Mouse (Mus musculus) heart, embryonic 15.5 days (tissue): ENCODE measurements around the gene Tuba4a. TPM values are rescaled to one million over a fixed set of nuclear protein-coding genes. Genes with fewer than 3 reads are reported as not detected.
"Not testable (repeated sequence)": the region's sequence is repeated elsewhere in the genome, so short reads cannot be mapped to it uniquely, and the experiment has no call there.

Source experiments
- ATAC-seq: fragments of 200-750 bp; cut with Nextera tagmentation; replicated peaks from 2 replicates; pipeline ENCODE4 v1.8.0; 2017; ENCODE audit warnings: low read depth, moderate TSS enrichment; ENCODE audit not compliant: insufficient number of reproducible peaks, insufficient read depth, low FRiP score
- H3K27ac ChIP-seq: fragments of 300-500 bp; sonication (generic); 2 replicates; pipeline ENCODE4 v1.5.1; 2015; ENCODE audit warnings: mild to moderate bottlenecking, inconsistent platforms
- H3K27me3 ChIP-seq: fragments of 300-500 bp; sonication (generic); 2 replicates; pipeline ENCODE4 v1.6.1; 2015; ENCODE audit warnings: inconsistent platforms
- H3K36me3 ChIP-seq: fragments of 300-500 bp; sonication (generic); 2 replicates; pipeline ENCODE4 v1.6.1; 2015; ENCODE audit warnings: mild to moderate bottlenecking, inconsistent platforms
- H3K4me1 ChIP-seq: fragments of 300-500 bp; sonication (generic); replicated peaks from 2 replicates; pipeline ENCODE4 v1.6.1; 2015; ENCODE audit warnings: inconsistent platforms
- H3K4me2 ChIP-seq: fragments of 300-500 bp; sonication (generic); 2 replicates; pipeline ENCODE4 v1.6.1; 2015; ENCODE audit warnings: inconsistent platforms, mild to moderate bottlenecking, moderate library complexity
- H3K4me3 ChIP-seq: fragments of 300-500 bp; sonication (generic); 2 replicates; pipeline ENCODE4 v1.5.1; 2015; ENCODE audit warnings: mild to moderate bottlenecking, inconsistent platforms
- H3K9ac ChIP-seq: fragments of 300-500 bp; sonication (generic); 2 replicates; pipeline ENCODE4 v1.6.1; 2015; ENCODE audit warnings: mild to moderate bottlenecking, inconsistent platforms
- H3K9me3 ChIP-seq: fragments of 300-500 bp; sonication (generic); replicated peaks from 2 replicates; pipeline ENCODE4 v1.6.1; 2016; ENCODE audit warnings: inconsistent platforms
- WGBS: fragments of 180-500 bp; shearing (Covaris S2); methylation state at CpG from one replicate; pipeline ENCODE4 v1.1.7; 2015; ENCODE audit warnings: mixed read lengths; 5-methylcytosine and 5-hydroxymethylcytosine counted together
- polyA plus RNA-seq: library from polyadenylated mRNA; unstranded; fragments of >200 nt; fragmentation: Nextera tagmentation; extraction: Ambion mirVana; gene quantifications from 2 replicates; pipeline ENCODE4 v1.2.1, GENCODE M21; 2015

Tuba4a gene
- polyA plus RNA-seq, 1 experiment from 2014 or later: 41.9 TPM

- H3K4me1 ChIP-seq: peaks cover 37% of the 10 kb centered on the region
- H3K27ac ChIP-seq: no peak overlapping the region
- no peak overlapping the region for H3K4me3 ChIP-seq
- WGBS: 70% methylated on average over 3 of the region's 3 CpGs
- no peaks in the 10 kb centered on the region for H3K36me3 ChIP-seq
- H3K27me3 ChIP-seq: no peaks in the 10 kb centered on the region; the same call in 1 of the 2 replicates
- H3K9ac ChIP-seq: no peak overlapping the region
- ATAC-seq: no peak
- no peaks in the 10 kb centered on the region for H3K9me3 ChIP-seq
- H3K4me2 ChIP-seq: no peak overlapping the region
Observed at GRCm38 (mm10) chr1:75250498-75250897, 30.8 kb upstream of the Tuba4a start.

GRCm38 (mm10) chr1:75248041-75248772 lies 28.5 kb upstream of the Tuba4a start:
- H3K36me3 ChIP-seq: peaks cover 6% of the 10 kb centered on the region; the same call in 1 of the 2 replicates
- H3K9ac ChIP-seq: peak overlapping the region; percentile 41
- H3K4me1 ChIP-seq: peaks cover 37% of the 10 kb centered on the region
- peak overlapping the region; percentile 94 for H3K27ac ChIP-seq
- H3K4me2 ChIP-seq: 0 out of 2 replicates have a peak overlapping the region, but pooled peaks have one; percentile 22
- peak; percentile 80 for ATAC-seq
- WGBS: 32% methylated on average over 9 of the region's 9 CpGs
- H3K27me3 ChIP-seq: no peaks in the 10 kb centered on the region; the same call in 1 of the 2 replicates
- H3K4me3 ChIP-seq: no peak overlapping the region
- no peaks in the 10 kb centered on the region for H3K9me3 ChIP-seq

DNA sequence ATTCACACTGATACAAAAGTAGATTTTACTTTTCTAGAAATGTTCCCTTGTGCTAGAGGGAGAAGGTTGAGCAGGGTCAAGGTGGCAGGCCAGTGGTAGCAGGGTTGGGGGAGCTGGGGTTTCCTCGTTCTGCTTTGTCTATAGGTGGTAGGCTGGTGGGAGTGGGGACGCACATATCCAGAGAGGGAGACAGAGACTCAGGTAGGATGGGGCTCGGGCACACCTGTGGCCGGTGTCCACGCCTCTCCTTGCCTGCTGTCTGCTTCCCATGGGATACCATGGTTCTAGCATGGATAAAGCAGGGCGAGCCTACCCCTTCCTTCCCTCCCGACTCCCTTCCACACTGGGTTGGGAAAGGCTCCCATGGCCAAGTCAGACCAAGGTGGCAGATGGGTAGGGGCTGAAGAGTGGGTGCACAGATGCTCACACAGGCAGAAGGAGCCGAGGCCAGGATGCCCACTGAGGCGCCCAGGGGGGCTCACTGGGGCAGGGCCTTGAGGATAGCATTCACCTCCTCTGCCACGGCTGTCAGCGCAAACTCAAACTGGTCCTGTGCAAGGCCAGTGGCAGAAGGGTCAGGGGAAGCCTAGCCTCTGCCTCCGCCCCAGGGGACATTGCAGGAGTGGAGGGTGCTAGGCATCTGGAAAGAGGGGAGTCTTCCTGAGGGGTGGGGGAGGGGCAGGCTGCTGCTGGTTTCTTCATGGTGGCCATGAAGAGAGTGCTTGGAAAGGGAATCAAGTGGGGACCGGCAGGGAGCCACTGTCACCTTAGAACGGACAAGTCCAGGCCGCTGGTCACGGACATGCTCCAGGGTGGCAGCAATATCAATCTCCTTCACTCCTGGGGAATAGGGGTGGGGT lies 27.6 kb upstream of the Tuba4a start:
- H3K4me1 ChIP-seq: peaks cover 37% of the 10 kb centered on the region
- peak overlapping the region; percentile 41 for H3K9ac ChIP-seq
- H3K4me3 ChIP-seq: no peak overlapping the region
- H3K27me3 ChIP-seq: no peaks in the 10 kb centered on the region; the same call in 1 of the 2 replicates
- peak overlapping the region; percentile 94 for H3K27ac ChIP-seq
- H3K4me2 ChIP-seq: no peak overlapping the region
- no peaks in the 10 kb centered on the region for H3K9me3 ChIP-seq
- no peak for ATAC-seq
- H3K36me3 ChIP-seq: peaks cover 6% of the 10 kb centered on the region; the same call in 1 of the 2 replicates
- 77% methylated on average over 16 of the region's 16 CpGs for WGBS

- peak; percentile 45; the same call in 1 of the 2 replicates for ATAC-seq
Observed at GRCm38 (mm10) chr1:75244836-75245235, 25.2 kb upstream of the Tuba4a start.

DNA sequence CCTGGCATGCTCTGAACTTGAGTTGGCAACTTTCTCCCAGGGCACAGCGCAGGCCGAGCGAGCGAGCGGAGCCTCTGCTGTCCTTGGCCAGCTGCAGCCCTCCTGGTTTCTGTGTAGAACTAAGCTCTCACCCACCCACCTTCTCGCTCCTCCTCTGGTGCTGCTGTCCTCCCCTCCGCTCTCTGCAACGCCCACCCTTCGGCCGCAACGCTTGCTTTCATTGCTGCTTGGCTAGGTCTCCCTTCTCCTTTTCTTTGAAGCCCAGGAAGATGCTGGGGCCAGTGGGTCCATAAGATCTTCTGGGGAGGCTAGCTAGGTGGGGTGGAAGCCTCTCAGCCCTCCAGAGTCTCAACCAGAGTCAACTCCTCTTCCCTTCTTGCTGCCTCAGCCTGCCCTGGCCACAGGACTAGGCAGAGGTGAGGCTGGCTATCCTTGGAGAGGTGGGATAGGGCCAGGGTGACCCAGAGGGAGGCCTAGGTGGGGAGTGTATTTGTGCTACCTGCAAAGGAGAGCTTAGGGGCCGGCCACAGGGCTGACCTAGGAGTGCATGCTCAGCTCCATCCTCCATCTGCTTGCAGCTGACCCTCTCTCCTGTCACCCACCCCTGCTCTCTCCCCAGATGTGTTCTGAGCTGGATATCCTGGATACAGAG lies 24.6 kb upstream of the Tuba4a start:
- no peak overlapping the region for H3K4me2 ChIP-seq
- no peak overlapping the region for H3K27ac ChIP-seq
- no peaks in the 10 kb centered on the region for H3K9me3 ChIP-seq
- no peaks in the 10 kb centered on the region for H3K27me3 ChIP-seq
- no peak overlapping the region for H3K4me3 ChIP-seq
- ATAC-seq: no peak
- peaks cover 26% of the 10 kb centered on the region for H3K36me3 ChIP-seq
- peaks cover 29% of the 10 kb centered on the region for H3K4me1 ChIP-seq
- WGBS: 92% methylated on average over 12 of the region's 12 CpGs
- no peak overlapping the region for H3K9ac ChIP-seq

More at GRCm38 (mm10) chr1:75244836-75245235, 25.2 kb upstream of the Tuba4a start:
- 22% methylated on average over 4 of the region's 4 CpGs for WGBS
- no peak overlapping the region for H3K4me3 ChIP-seq
- H3K4me2 ChIP-seq: no peak overlapping the region
- no peak overlapping the region for H3K9ac ChIP-seq
- no peak overlapping the region for H3K27ac ChIP-seq
- peaks cover 20% of the 10 kb centered on the region for H3K36me3 ChIP-seq
- H3K27me3 ChIP-seq: no peaks in the 10 kb centered on the region
- H3K9me3 ChIP-seq: no peaks in the 10 kb centered on the region
- peaks cover 30% of the 10 kb centered on the region for H3K4me1 ChIP-seq

- Histone ChIP-seq H3K27ac (no peak overlapping the region), H3K4me1 (peaks cover 28% of the 10 kb centered on the region), H3K4me3 (no peak overlapping the region), H3K4me2 (no peak overlapping the region), H3K36me3 (peaks cover 26% of the 10 kb centered on the region), H3K9ac (no peak overlapping the region), H3K9me3 (no peaks in the 10 kb centered on the region), H3K27me3 (no peaks in the 10 kb centered on the region)
- 87% methylated on average over 14 of the region's 14 CpGs for WGBS
- no peak for ATAC-seq
Observed at GRCm38 (mm10) chr1:75243411-75243810, 23.7 kb upstream of the Tuba4a start.

DNA sequence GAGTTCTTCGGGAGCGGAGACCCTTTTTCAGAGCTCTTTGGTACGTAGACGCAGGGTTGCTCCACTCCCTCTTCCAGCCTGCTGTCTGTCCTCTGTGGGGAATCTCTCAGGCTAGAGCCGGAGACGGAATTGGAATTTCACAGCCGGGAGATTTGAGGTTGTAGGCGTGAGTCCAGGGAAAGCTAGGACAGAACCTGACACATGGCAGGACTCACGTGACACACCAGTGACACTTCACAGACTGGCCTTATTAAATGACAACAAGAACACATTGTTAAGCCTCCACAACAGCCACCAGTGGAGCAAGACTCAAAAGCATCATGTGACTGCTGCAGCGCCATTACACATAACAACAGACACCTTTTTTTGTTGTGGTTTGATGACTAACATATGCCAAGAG lies 19.9 kb upstream of the Tuba4a start:
- Histone ChIP-seq H3K4me2 (no peak overlapping the region), H3K27me3 (no peaks in the 10 kb centered on the region), H3K27ac (peak overlapping the region; percentile 56), H3K4me3 (no peak overlapping the region), H3K36me3 (peaks cover 26% of the 10 kb centered on the region), H3K4me1 (peaks cover 30% of the 10 kb centered on the region), H3K9me3 (no peaks in the 10 kb centered on the region), H3K9ac (no peak overlapping the region)
- 67% methylated on average over 10 of the region's 10 CpGs for WGBS
- no peak for ATAC-seq

GRCm38 (mm10) chr1:75236117-75237050 lies 16.7 kb upstream of the Tuba4a start, which contains the start of gene Dnajb2:
Dnajb2 (plus strand) TSS chr1:75236406.
- Histone ChIP-seq H3K4me1 (peaks cover 32% of the 10 kb centered on the region), H3K4me2 (peak within 1 kb of the TSS; percentile 98), H3K27me3 (no peaks in the 10 kb centered on the region), H3K27ac (peak within 1 kb of the TSS; percentile 95), H3K4me3 (peak within 1 kb of the TSS; percentile 89), H3K9me3 (no peaks in the 10 kb centered on the region), H3K9ac (peak within 1 kb of the TSS; percentile 94), H3K36me3 (peaks cover 17% of the 10 kb centered on the region)
- WGBS: under 1% methylated on average over 53 of the region's 64 CpGs
- peak; percentile 91 for ATAC-seq

DNA sequence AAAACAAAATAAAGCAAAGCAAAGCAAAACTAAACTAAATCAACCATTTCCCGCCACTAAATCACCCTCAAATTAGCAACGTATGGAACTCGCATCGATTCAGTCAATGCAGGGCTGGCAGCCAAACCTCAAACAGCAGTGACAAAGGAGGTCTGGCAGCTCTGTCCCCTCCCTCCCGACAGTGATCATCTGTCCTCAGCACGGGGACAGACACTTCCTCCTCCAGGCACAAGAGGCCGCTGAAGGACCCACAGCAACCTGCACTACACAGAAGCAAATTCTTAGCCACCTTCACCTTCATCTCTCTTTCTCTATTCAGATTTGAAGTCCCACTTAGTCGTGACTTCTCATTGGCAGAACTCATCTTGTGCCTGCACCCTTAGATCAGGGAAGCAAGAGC lies 14.9 kb upstream of the Tuba4a start:
- Histone ChIP-seq H3K4me1 (peaks cover 32% of the 10 kb centered on the region), H3K4me3 (no peak overlapping the region), H3K27me3 (no peaks in the 10 kb centered on the region), H3K9me3 (no peaks in the 10 kb centered on the region), H3K27ac (0 out of 2 replicates have a peak overlapping the region, but pooled peaks have one; percentile 5), H3K36me3 (peaks cover 3% of the 10 kb centered on the region; the same call in 1 of the 2 replicates), H3K9ac (no peak overlapping the region), H3K4me2 (peak overlapping the region; percentile 28)
- no peak; the same call in 1 of the 2 replicates for ATAC-seq
- WGBS: 1% methylated on average over 8 of the region's 8 CpGs

GRCm38 (mm10) chr1:75232489-75232888 lies 12.8 kb upstream of the Tuba4a start:
- WGBS: 61% methylated on average over 4 of the region's 4 CpGs
- not testable (repeated sequence) for H3K36me3 ChIP-seq, H3K27me3 ChIP-seq, H3K9ac ChIP-seq, ATAC-seq, H3K4me2 ChIP-seq, H3K9me3 ChIP-seq, H3K4me3 ChIP-seq, H3K27ac ChIP-seq
- peaks cover 22% of the 10 kb centered on the region for H3K4me1 ChIP-seq
